In genomic region chr19:57764576-57765371, GRCm38 (mm10) we compare ENCODE assay signal across 7 mouse cellular contexts.
"Had no signal": no experiment of that assay in that cellular context is flagged by ENCODE, and none has a peak within 500 bp of the region (broad histone marks: within the 10 kb centered on the region; RNA-seq: fewer than 3 reads in every experiment).

No protein-coding gene starts in this region.

- DNase-seq: liver, postnatal 0 days; lung, adult 2 months; lung, postnatal 10 days; lung, postnatal 4 days; right cerebral cortex, postnatal 25 days; thymus, adult 2 months; thymus, postnatal 25 days had no signal
